8 mouse cellular contexts compared by ENCODE assay signal in genomic region chr1:39761211-39762024, GRCm38 (mm10). TPM values are rescaled to one million over a fixed set of nuclear protein-coding genes. Genes with fewer than 3 reads are reported as not detected.
DNase-seq lines count a peak whose midpoint lies in the region; ATAC-seq and TF ChIP-seq lines count a peak whose summit lies in the region.

No protein-coding gene starts in this region.

- WGBS in forebrain, embryonic 12.5 days: 8% methylated on average over 22 of the region's 22 CpGs
- 2% methylated on average over 22 of the region's 22 CpGs for WGBS in large intestine, adult 2 months
- WGBS in liver, embryonic 15.5 days (ENCODE audit: insufficient replicate concordance): 4% methylated on average over 22 of the region's 22 CpGs
- WGBS in neural tube, embryonic 11.5 days: 4% methylated on average over 22 of the region's 22 CpGs

- ATAC-seq in forebrain, embryonic 12.5 days (ENCODE audit: low FRiP score): peak; percentile 68; the same call in 1 of the 2 replicates
- ATAC-seq in liver, embryonic 15.5 days (ENCODE audit: insufficient read depth): peak; percentile 34; the same call in 1 of the 2 replicates
- peak; percentile 69 for ATAC-seq in neural tube, embryonic 11.5 days (ENCODE audit: insufficient read depth, low FRiP score, low TSS enrichment)

- no peaks in the 10 kb centered on the region for H3K36me3 ChIP-seq in forebrain, embryonic 12.5 days (replicated peaks)
- H3K36me3 ChIP-seq in liver, embryonic 15.5 days (replicated peaks): no peaks in the 10 kb centered on the region
- no peaks in the 10 kb centered on the region for H3K36me3 ChIP-seq in neural tube, embryonic 11.5 days (ENCODE audit: control insufficient read depth, insufficient read depth, low read length)

- peak overlapping the region; percentile 92 for H3K27ac ChIP-seq in bone marrow macrophage, adult 2 months (ENCODE audit: insufficient read depth, low read depth, low read length)
- peak overlapping the region; percentile 61; the same call in 1 of the 2 replicates for H3K27ac ChIP-seq in forebrain, embryonic 12.5 days
- peak overlapping the region; percentile 59; the same call in 1 of the 2 replicates for H3K27ac ChIP-seq in liver, embryonic 15.5 days (replicated peaks)
- H3K27ac ChIP-seq in neural tube, embryonic 11.5 days (ENCODE audit: low read depth, low read length): 0 out of 2 replicates have a peak overlapping the region, but pooled peaks have one; percentile 1

- no peak for TF ChIP-seq POLR2A in bone marrow macrophage, adult 2 months (IDR thresholded peaks at IDR 0.05; ENCODE audit: borderline replicate concordance, low read depth, low read length)

- H3K4me3 ChIP-seq in bone marrow macrophage, adult 2 months (ENCODE audit: insufficient read depth, low read length): peak overlapping the region; percentile 41
- peak overlapping the region; percentile 0; the same call in 1 of the 2 replicates for H3K4me3 ChIP-seq in forebrain, embryonic 12.5 days (replicated peaks)
- peak overlapping the region; percentile 12; the same call in 1 of the 2 replicates for H3K4me3 ChIP-seq in liver, embryonic 15.5 days (replicated peaks)
- peak overlapping the region; percentile 6; the same call in 1 of the 2 replicates for H3K4me3 ChIP-seq in neural tube, embryonic 11.5 days (ENCODE audit: low read depth, low read length)

- peak overlapping the region; percentile 39 for H3K4me2 ChIP-seq in forebrain, embryonic 12.5 days
- peak overlapping the region; percentile 57 for H3K4me2 ChIP-seq in liver, embryonic 15.5 days
- H3K4me2 ChIP-seq in neural tube, embryonic 11.5 days (ENCODE audit: low read depth): peak overlapping the region; percentile 42

- no peaks in the 10 kb centered on the region for H3K9me3 ChIP-seq in forebrain, embryonic 12.5 days
- no peaks in the 10 kb centered on the region for H3K9me3 ChIP-seq in liver, embryonic 15.5 days (replicated peaks)
- no peaks in the 10 kb centered on the region for H3K9me3 ChIP-seq in neural tube, embryonic 11.5 days (ENCODE audit: control insufficient read depth, low read length)

- intact Hi-C loops in heart, postnatal 25 days (cut with DNase I): loop anchor here (1.0 to 5.0 kb wide), 5 partner anchors 75 to 221 kb away; partner anchors contain the start of gene Map4k4

- H3K27me3 ChIP-seq in forebrain, embryonic 12.5 days: no peaks in the 10 kb centered on the region
- peaks cover 10% of the 10 kb centered on the region for H3K27me3 ChIP-seq in liver, embryonic 15.5 days
- no peaks in the 10 kb centered on the region for H3K27me3 ChIP-seq in neural tube, embryonic 11.5 days (ENCODE audit: control insufficient read depth, insufficient read depth, low read length)

- TF ChIP-seq CTCF in bone marrow macrophage, adult 2 months (IDR thresholded peaks at IDR 0.05; ENCODE audit: low read depth, low read length): peak; percentile 54; the same call in 1 of the 2 replicates

- no peak overlapping the region for H3K9ac ChIP-seq in forebrain, embryonic 12.5 days
- no peak overlapping the region for H3K9ac ChIP-seq in liver, embryonic 15.5 days
- H3K9ac ChIP-seq in neural tube, embryonic 11.5 days (ENCODE audit: low read length): 0 out of 2 replicates have a peak overlapping the region, but pooled peaks have one; percentile 29

- peaks cover 28% of the 10 kb centered on the region for H3K4me1 ChIP-seq in bone marrow macrophage, adult 2 months (ENCODE audit: control insufficient read depth, insufficient read depth, low read length)
- peaks cover 16% of the 10 kb centered on the region for H3K4me1 ChIP-seq in forebrain, embryonic 12.5 days
- H3K4me1 ChIP-seq in liver, embryonic 15.5 days (replicated peaks): peaks cover 18% of the 10 kb centered on the region
- peaks cover 16% of the 10 kb centered on the region; the same call in 1 of the 2 replicates for H3K4me1 ChIP-seq in neural tube, embryonic 11.5 days (ENCODE audit: control insufficient read depth, insufficient read depth, low read length)

- peak; percentile 59 for DNase-seq in CD4-positive helper T cell, adult 2 months (ENCODE audit: low read depth, low spot score)
- DNase-seq in heart, postnatal 25 days (ENCODE audit: low spot score): peak; percentile 50
- peak; percentile 25 for DNase-seq in large intestine, adult 2 months (ENCODE audit: low read depth, low spot score)
- peak; percentile 67 for DNase-seq in neural tube, embryonic 11.5 days (ENCODE audit: low spot score)
- peak; percentile 18 to 38 for DNase-seq in thymus, adult 18-20 months

RNA-seq across cellular contexts. Expression of gene Rfx8, which starts 40.6 kb away (rescaled TPM):
- not detected in 2 replicates for polyA plus RNA-seq in bone marrow macrophage, adult 2 months (2012; ENCODE audit: insufficient read depth, insufficient read length, missing spikeins)
- not detected in 2 replicates for polyA plus RNA-seq in forebrain, embryonic 12.5 days (2016; fragmentation: Nextera tagmentation; extraction: Ambion mirVana)
- total RNA-seq in heart, postnatal 25 days (2021): under 1 TPM; 0.34 to 0.36 TPM
- not detected in 2 replicates for polyA plus RNA-seq in large intestine, adult 2 months (2012; rRNA removed)
- polyA plus RNA-seq in liver, embryonic 15.5 days (2015; fragmentation: Nextera tagmentation; extraction: Ambion mirVana): 0.09 and 0.10 TPM in 2 replicates
- 0.15 and 0.22 TPM in 2 replicates for polyA plus RNA-seq in neural tube, embryonic 11.5 days (2014; fragmentation: Nextera tagmentation; extraction: Ambion mirVana)

RNA-seq across cellular contexts. Expression of gene Gm3646, which starts 43.7 kb away (rescaled TPM):
- not detected in 2 replicates for polyA plus RNA-seq in bone marrow macrophage, adult 2 months (2012; ENCODE audit: insufficient read depth, insufficient read length, missing spikeins)
- not detected in 2 replicates for polyA plus RNA-seq in forebrain, embryonic 12.5 days (2016; fragmentation: Nextera tagmentation; extraction: Ambion mirVana)
- 1 to 10 TPM; 5.8 to 9.4 TPM for total RNA-seq in heart, postnatal 25 days (2021)
- not detected in 2 replicates for polyA plus RNA-seq in large intestine, adult 2 months (2012; rRNA removed)
- not detected in 2 replicates for polyA plus RNA-seq in liver, embryonic 15.5 days (2015; fragmentation: Nextera tagmentation; extraction: Ambion mirVana)
- polyA plus RNA-seq in neural tube, embryonic 11.5 days (2014; fragmentation: Nextera tagmentation; extraction: Ambion mirVana): not detected in 2 replicates

Comparison
In these comparisons a context has a peak if more than half of its experiments do, and no peak if none do; other contexts are left out.
1. Peak in every context shown above with its lines: DNase-seq, ATAC-seq, H3K4me3 ChIP-seq and H3K27ac ChIP-seq.
2. H3K27ac ChIP-seq: peak in every context shown above with its lines; median percentile 92 in bone marrow macrophage, adult 2 months; 61 in forebrain, embryonic 12.5 days; 59 in liver, embryonic 15.5 days; 1 in neural tube, embryonic 11.5 days.